Mouse (Mus musculus) heart, postnatal 25 days (tissue): ENCODE results near the gene Trpc4ap. TPM values are rescaled to one million over a fixed set of nuclear protein-coding genes. Genes with fewer than 3 reads are reported as not detected.

Experiments used
- DNase-seq: peaks from one replicate; pipeline ENCODE4 v3.0.0; 2022; ENCODE audit warnings: low spot score
- intact Hi-C: fragments of 180-260 bp; cut with DNase I; formaldehyde crosslinking; loops from one replicate; pipeline ENCODE4 v1.15.1; 2025
- total RNA-seq, 2 experiments: library from RNA; stranded (reverse); gene quantifications; 2 replicates each; pipeline ENCODE4 v1.2.3; 2021

The Trpc4ap gene
- total RNA-seq, 2 experiments from 2014 or later = 82.1 to 82.5 TPM

GRCm38 (mm10) chr2:155696091-155696558, 3.9 kb upstream of the Trpc4ap start:
- intact Hi-C loops = loop anchor here (1.0 to 5.0 kb wide), 2 partner anchors 69 to 116 kb away; no protein-coding TSS in a partner anchor
- peak; percentile 54 for DNase-seq

GRCm38 (mm10) chr2:155695316-155695715, 3.1 kb upstream of the Trpc4ap start:
- intact Hi-C loops = loop anchor here (5.0 kb wide), 1 partner anchor 117 kb away; no protein-coding TSS in a partner anchor
- no peak for DNase-seq

DNA sequence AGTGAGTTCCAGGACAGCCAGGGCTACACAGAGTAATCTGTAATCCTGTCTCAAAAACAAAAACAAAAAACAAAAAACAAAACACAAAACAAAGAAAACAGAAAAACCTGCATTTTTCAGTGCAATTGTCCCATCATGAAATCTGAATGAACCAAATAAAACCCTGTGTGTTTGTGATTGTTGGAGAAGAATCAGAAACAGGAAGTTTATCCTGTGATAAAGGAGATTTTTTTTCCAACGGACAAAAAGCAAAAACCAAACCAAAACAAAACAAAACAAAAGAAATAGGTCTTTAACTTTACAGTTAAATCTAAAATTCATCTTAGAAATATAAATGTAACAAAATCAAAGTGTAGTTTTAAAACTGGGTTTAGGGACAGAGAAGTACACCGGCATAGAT, 2.4 kb upstream of the Trpc4ap start:
- no peak for DNase-seq
- intact Hi-C loops = no loop called here

- DNase-seq = no peak
- intact Hi-C loops = loop anchor here (2.0 kb wide), 1 partner anchor 36 kb away; the partner anchor contains the start of gene Edem2
Measured at GRCm38 (mm10) chr2:155693136-155693535, 952 bp upstream of the Trpc4ap start.

GRCm38 (mm10) chr2:155691336-155691722, 855 bp downstream of the Trpc4ap start:
- DNase-seq = no peak
- intact Hi-C loops = no loop called here

DNA sequence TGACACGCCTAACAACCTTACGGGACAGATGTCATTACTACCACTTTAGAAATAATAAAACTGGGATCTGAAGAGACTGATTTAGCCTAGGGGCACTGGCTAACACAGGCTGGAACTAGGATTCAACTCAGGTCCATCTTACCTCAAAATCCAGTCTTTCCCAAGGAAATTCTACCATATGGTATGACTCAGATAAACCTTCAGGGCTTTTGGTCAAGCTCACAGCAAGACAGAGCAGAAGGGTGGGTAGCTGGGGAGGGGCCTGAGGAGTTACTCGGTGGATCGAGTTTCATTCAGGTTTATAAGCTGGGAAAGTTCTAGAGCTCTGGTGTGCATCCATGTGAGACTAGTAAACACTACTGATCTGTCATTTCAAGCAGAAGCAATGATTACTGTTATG, 3.0 kb downstream of the Trpc4ap start:
- intact Hi-C loops = no loop called here

DNA sequence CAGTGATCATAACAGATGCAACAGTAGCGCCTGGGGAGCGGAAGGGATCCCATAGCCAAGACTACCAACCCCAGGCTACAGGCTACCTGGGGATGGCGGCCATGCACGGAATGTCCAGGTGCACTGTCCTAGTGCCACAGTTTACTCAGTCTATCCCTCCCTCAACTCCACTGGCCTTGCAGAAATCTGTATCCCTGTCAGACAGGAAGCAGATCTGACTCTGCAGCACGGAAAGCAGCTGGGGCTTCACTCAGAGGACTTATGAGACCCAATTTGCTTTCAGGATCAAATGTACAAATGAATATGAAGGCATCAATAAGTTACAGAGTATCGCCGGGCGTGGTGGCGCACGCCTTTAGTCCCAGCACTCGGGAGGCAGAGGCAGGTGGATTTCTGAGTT, 4.4 kb downstream of the Trpc4ap start:
- intact Hi-C loops = no loop called here
- DNase-seq = no peak

More for the DNA sequence above, 3.0 kb downstream of the Trpc4ap start:
- DNase-seq = no peak

GRCm38 (mm10) chr2:155686572-155686971, 5.6 kb downstream of the Trpc4ap start:
- no peak for DNase-seq
- intact Hi-C loops = no loop called here

- intact Hi-C loops = no loop called here
- no peak for DNase-seq
Measured at GRCm38 (mm10) chr2:155683821-155684220, 8.4 kb downstream of the Trpc4ap start.

GRCm38 (mm10) chr2:155683137-155683536, 9.0 kb downstream of the Trpc4ap start:
- intact Hi-C loops = no loop called here
- DNase-seq = no peak

GRCm38 (mm10) chr2:155681874-155682273, 10.3 kb downstream of the Trpc4ap start:
- intact Hi-C loops = no loop called here
- DNase-seq = no peak

- no peak for DNase-seq
- intact Hi-C loops = no loop called here
Measured at GRCm38 (mm10) chr2:155681194-155681593, 11.0 kb downstream of the Trpc4ap start.

- intact Hi-C loops = no loop called here
- no peak for DNase-seq
Measured at GRCm38 (mm10) chr2:155680591-155680990, 11.6 kb downstream of the Trpc4ap start.

GRCm38 (mm10) chr2:155679586-155680110, 12.5 kb downstream of the Trpc4ap start:
- intact Hi-C loops = no loop called here
- no peak for DNase-seq

- no peak for DNase-seq
- intact Hi-C loops = loop anchor here (2.0 kb wide), 1 partner anchor 90 kb away; no protein-coding TSS in a partner anchor
Measured at GRCm38 (mm10) chr2:155675118-155675517, 17.1 kb downstream of the Trpc4ap start.

DNA sequence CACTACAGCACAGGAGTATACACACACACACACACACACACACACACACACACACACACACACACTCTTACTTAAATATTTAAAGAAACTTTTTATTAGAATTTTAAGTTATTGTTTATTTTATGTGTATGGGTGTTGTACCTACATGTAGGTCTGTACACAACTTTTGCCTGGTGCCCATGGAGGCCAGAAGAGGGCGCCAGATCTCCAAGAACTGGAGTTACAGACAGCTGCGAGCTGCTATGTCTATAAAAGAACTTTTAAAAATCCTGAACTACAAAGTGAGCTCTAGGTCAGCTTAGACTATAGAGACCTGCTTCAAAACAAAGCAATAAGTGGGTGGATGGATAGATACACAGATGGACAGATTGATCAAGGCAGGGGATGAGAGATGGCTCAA, 18.6 kb downstream of the Trpc4ap start:
- DNase-seq = no peak
- intact Hi-C loops = no loop called here

GRCm38 (mm10) chr2:155671236-155671635, 20.9 kb downstream of the Trpc4ap start:
- intact Hi-C loops = no loop called here
- DNase-seq = no peak

DNA sequence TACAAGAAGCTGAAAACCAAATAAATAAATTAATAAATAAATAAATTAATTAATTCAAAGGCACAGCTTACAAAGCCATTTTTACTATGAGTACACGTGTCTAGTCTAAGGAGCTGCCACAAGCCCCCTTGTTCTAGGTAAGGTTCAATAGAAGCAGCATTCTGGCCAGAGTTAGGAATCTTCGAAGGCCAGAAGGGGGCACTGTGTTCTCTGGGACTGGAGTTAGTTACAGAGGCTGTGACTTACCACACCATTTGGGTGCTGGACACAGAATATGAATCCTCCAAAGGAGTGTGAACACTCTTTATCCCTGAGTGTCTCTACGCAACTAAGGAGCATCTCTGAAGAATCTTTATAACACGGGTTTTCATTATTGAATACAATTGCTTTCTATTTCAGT, 23.7 kb downstream of the Trpc4ap start:
- DNase-seq = no peak
- intact Hi-C loops = no loop called here

GRCm38 (mm10) chr2:155667881-155668280, 24.3 kb downstream of the Trpc4ap start:
- no peak for DNase-seq
- intact Hi-C loops = no loop called here

- intact Hi-C loops = loop anchor here (2.0 kb wide), 1 partner anchor 101 kb away; no protein-coding TSS in a partner anchor
Measured at GRCm38 (mm10) chr2:155663910-155664460, 28.2 kb downstream of the Trpc4ap start.

GRCm38 (mm10) chr2:155663097-155663496, 29.1 kb downstream of the Trpc4ap start:
- intact Hi-C loops = loop anchor here (2.0 kb wide), 1 partner anchor 102 kb away; no protein-coding TSS in a partner anchor
- DNase-seq = no peak

More at GRCm38 (mm10) chr2:155663910-155664460, 28.2 kb downstream of the Trpc4ap start:
- no peak for DNase-seq
